Mouse (Mus musculus): ENCODE data around the gene Tmem86a. TPM values are rescaled to one million over a fixed set of nuclear protein-coding genes. Genes with fewer than 3 reads are reported as not detected.

The Tmem86a gene
- 6.8 TPM for polyA plus RNA-seq (2017; shearing (Covaris generic))

DNA sequence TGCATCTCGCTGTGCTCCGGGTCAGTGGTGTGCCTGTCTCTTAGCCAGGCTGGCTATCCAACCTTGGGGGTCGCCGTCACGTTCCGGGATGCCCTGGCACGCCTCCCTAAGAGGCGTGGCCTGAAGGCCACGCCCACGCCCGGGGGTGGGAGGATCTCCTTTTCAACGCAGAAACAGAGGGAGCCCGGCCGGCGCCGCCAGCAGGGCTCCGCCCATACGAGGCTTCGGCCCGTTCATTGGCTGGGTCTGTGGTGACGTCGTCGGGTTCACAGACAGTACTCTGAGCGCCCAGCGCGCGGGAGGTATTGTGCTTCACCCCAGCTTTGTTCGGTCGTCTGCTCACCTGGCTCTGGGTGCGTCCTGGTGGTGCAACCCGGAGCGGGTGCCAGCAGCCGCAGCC is at the start of gene Tmem86a:
TSS of gene Tmem86a (plus strand) at position 236 of the 400 bp plus-strand sequence.

DNA sequence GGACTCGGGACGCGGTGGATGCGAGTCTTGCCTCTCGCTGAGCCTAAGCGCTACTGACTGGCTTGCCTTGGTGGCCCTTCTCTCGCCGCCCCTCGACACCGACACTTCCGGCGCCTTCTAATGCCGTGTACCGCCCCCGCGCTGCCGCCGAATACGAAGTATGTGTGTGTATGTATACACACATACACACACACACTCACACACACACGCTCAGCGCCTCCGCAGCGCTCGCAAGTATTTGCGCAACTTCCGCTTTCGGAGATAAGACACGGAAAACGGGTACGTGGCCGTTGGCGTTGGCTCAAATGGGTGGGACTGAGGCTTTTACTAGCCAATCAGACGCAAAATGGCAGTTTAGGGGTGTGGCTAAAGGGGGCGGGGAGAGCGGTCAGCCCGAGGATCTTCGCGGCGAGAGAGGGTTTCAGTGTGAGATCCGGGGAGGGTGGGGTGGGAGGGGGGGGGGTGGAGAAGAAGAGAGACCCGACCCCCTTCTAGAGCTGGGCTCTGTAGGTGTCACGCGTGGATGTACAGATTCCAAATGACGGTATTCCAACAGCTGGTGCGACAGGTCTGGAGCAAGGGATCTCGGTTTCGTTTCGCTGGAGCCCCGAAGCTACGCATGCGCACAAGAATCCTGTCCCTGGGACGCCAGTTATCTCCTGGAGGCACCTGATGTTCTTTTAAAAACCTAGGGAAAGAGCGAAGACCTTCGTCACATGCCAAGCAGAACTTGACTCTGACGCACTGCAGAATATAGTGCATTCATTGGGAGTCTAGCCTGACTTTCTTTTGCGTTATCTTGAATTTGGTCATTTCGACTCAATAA is 42.0 kb upstream of the Tmem86a start, which contains the start of gene Spty2d1:
TSS of gene Spty2d1 (minus strand) at position 244 of the 826 bp plus-strand sequence.

Other genes with a start within 250 kb of the Tmem86a start
- gene Ldha, start 209.1 kb upstream of the Tmem86a start, polyA plus RNA-seq (2017; shearing (Covaris generic)): 1,290 TPM
- not detected for gene Ldhc, start 189.4 kb upstream of the Tmem86a start, polyA plus RNA-seq (2017; shearing (Covaris generic))
- gene Tsg101, start 130.6 kb upstream of the Tmem86a start, polyA plus RNA-seq (2017; shearing (Covaris generic)): 135 TPM
- 8.7 TPM for gene Uevld, start 92.1 kb upstream of the Tmem86a start, polyA plus RNA-seq (2017; shearing (Covaris generic))
- gene Gm9999, start 67.0 kb upstream of the Tmem86a start, polyA plus RNA-seq (2017; shearing (Covaris generic)): not detected
- 56.5 TPM for gene Spty2d1, start 42.2 kb upstream of the Tmem86a start, polyA plus RNA-seq (2017; shearing (Covaris generic))
- 17.2 TPM for gene Ptpn5, start 83.1 kb downstream of the Tmem86a start, polyA plus RNA-seq (2017; shearing (Covaris generic))
- not detected for gene Mrgpra6, start 154.3 kb downstream of the Tmem86a start, polyA plus RNA-seq (2017; shearing (Covaris generic))
- gene Mrgpra9, start 202.2 kb downstream of the Tmem86a start, polyA plus RNA-seq (2017; shearing (Covaris generic)): not detected

All from CD4-positive, CD25-positive, alpha-beta regulatory T cell, adult 9 weeks (primary cell).